In the genomic region with DNA sequence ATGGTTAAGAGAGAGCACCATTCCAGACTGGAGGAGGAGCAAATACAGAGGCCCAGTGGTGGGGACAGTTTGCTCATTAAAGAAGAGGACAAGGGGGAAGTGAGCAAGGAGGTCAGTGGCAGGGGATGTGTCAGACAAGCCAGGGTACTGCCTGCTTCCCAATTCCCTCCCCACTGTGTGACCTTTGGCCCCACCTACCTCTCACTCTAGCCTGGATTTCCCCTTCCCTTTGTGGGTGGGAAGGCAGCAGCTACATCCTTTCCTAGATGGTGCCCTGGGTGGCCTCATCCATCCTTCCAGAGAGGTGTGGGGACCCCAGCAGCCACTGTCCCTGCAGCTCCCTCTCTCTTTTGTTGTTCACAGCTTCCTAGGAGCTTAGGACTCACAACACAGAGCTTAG, we compare ENCODE assay signal across 22 mouse cellular contexts. TPM values are rescaled to one million over a fixed set of nuclear protein-coding genes. Genes with fewer than 3 reads are reported as not detected.
DNase-seq lines count a peak whose midpoint lies in the region; ATAC-seq lines count a peak whose summit lies in the region.
"Had no signal": no experiment of that assay in that cellular context is flagged by ENCODE, and none has a peak within 500 bp of the region (broad histone marks: within the 10 kb centered on the region; RNA-seq: fewer than 3 reads in every experiment).

No protein-coding gene starts in this region.

- no peak for ATAC-seq in erythroblast, adult 5-6 weeks (replicated peaks; ENCODE audit: low FRiP score, poor library complexity, severe bottlenecking)
- ATAC-seq: forebrain, embryonic 13.5 days; lung, postnatal 0 days had no signal

- no peak overlapping the region for H3K4me3 ChIP-seq in brown adipose tissue, adult 24 weeks (ENCODE audit: insufficient read depth, low read depth, low read length)
- H3K4me3 ChIP-seq: forebrain, embryonic 13.5 days; gastrocnemius, adult 2 months; hindbrain, embryonic 15.5 days; layer of hippocampus, adult 2 months; limb, embryonic 13.5 days; midbrain, embryonic 12.5 days; neural tube, embryonic 13.5 days had no signal

- peaks cover 6% of the 10 kb centered on the region; the same call in 1 of the 2 replicates for H3K4me1 ChIP-seq in brown adipose tissue, adult 24 weeks (ENCODE audit: control insufficient read depth, insufficient read depth, insufficient read length, low read length)
- H3K4me1 ChIP-seq: forebrain, embryonic 13.5 days; hindbrain, embryonic 15.5 days; limb, embryonic 13.5 days; midbrain, embryonic 12.5 days; neural tube, embryonic 13.5 days had no signal

- DNase-seq in heart, adult 11 months: peak; percentile 95
- no peak for DNase-seq in heart, adult 9 months (ENCODE audit: low spot score in 2 of 2)
- DNase-seq in ES-CJ7 (ENCODE audit: low read depth, low spot score): peak; percentile 25
- peak; percentile 22 to 54 for DNase-seq in monocyte, adult 2 months (ENCODE audit: low read depth in 1 of 2, low spot score in 2 of 2)
- no peak for DNase-seq in embryo, embryonic 10.5 days (ENCODE audit: low spot score)
- DNase-seq: B cell, adult 2 months; cerebellum, adult 9-10 months; gastrocnemius, adult 2 months; kidney, adult 8-10 months; kidney, postnatal 10 days; layer of hippocampus, postnatal 36 days; thymus, postnatal 25 days had no signal

- peak overlapping the region; percentile 20; the same call in 1 of the 2 replicates for H3K27ac ChIP-seq in brown adipose tissue, adult 24 weeks (replicated peaks; ENCODE audit: low read depth, low read length)
- H3K27ac ChIP-seq: forebrain, embryonic 13.5 days; gastrocnemius, adult 2 months; hindbrain, embryonic 15.5 days; layer of hippocampus, adult 2 months; limb, embryonic 13.5 days; midbrain, embryonic 12.5 days; neural tube, embryonic 13.5 days had no signal

RNA-seq across cellular contexts. Expression of a gene that starts 20.1 kb away (rescaled TPM):
- polyA plus RNA-seq in brown adipose tissue, adult 24 weeks (2012; ENCODE audit: insufficient read depth, insufficient read length, missing spikeins): 9.8 and 13.0 TPM in 2 replicates
- total RNA-seq in erythroblast, adult 5-6 weeks (2015; ENCODE audit: low replicate concordance): not detected in 2 replicates
- total RNA-seq in erythroblast, adult 5-6 weeks (2017; ENCODE audit: low replicate concordance): 0.42 and 0.94 TPM in 2 replicates
- total RNA-seq: megakaryocyte progenitor cell, adult 5-6 weeks had no signal

RNA-seq across cellular contexts. Expression of a gene that starts 56.2 kb away (rescaled TPM):
- 47.9 and 62.7 TPM in 2 replicates for polyA plus RNA-seq in brown adipose tissue, adult 24 weeks (2012; ENCODE audit: insufficient read depth, insufficient read length, missing spikeins)
- 5.8 and 8.6 TPM in 2 replicates for total RNA-seq in erythroblast, adult 5-6 weeks (2015; ENCODE audit: low replicate concordance)
- total RNA-seq in erythroblast, adult 5-6 weeks (2017; ENCODE audit: low replicate concordance): 6.0 and 7.1 TPM in 2 replicates

RNA-seq across cellular contexts. Expression of a gene that starts 56.8 kb away (rescaled TPM):
- 424 and 522 TPM in 2 replicates for polyA plus RNA-seq in brown adipose tissue, adult 24 weeks (2012; ENCODE audit: insufficient read depth, insufficient read length, missing spikeins)
- 449 and 474 TPM in 2 replicates for total RNA-seq in erythroblast, adult 5-6 weeks (2015; ENCODE audit: low replicate concordance)
- total RNA-seq in erythroblast, adult 5-6 weeks (2017; ENCODE audit: low replicate concordance): 532 and 676 TPM in 2 replicates

Comparison
In these comparisons a context has a peak if more than half of its experiments do, and no peak if none do; other contexts are left out.
1. DNase-seq: peak in heart, adult 11 months (single experiment), ES-CJ7 (single experiment) and monocyte, adult 2 months (2 of 2); none in heart, adult 9 months (0 of 2) and embryo, embryonic 10.5 days (single experiment).